Mouse (Mus musculus) liver, embryonic 16.5 days (tissue): ENCODE results near the gene Ndufb6. TPM values are rescaled to one million over a fixed set of nuclear protein-coding genes. Genes with fewer than 3 reads are reported as not detected.

Experiments used
- ATAC-seq: fragments of 200-750 bp; cut with Nextera tagmentation; 2 replicates; pipeline ENCODE4 v1.8.0; 2017; ENCODE audit warnings: low read depth, mild to moderate bottlenecking, moderate number of reproducible peaks, moderate library complexity
- H3K27ac ChIP-seq: fragments of 300-500 bp; sonication (generic); 2 replicates; pipeline ENCODE4 v1.5.1; 2014; ENCODE audit warnings: mild to moderate bottlenecking, low read length
- H3K27me3 ChIP-seq: fragments of 300-500 bp; sonication (generic); 2 replicates; pipeline ENCODE4 v1.6.1; 2014; ENCODE audit warnings: low read depth, low read length, mixed read lengths; ENCODE audit not compliant: control insufficient read depth, insufficient read depth
- H3K36me3 ChIP-seq: fragments of 300-500 bp; sonication (generic); 2 replicates; pipeline ENCODE4 v1.6.1; 2014; ENCODE audit warnings: mild to moderate bottlenecking; ENCODE audit not compliant: control insufficient read depth, insufficient read depth
- H3K4me1 ChIP-seq: fragments of 300-500 bp; sonication (generic); 2 replicates; pipeline ENCODE4 v1.6.1; 2014; ENCODE audit warnings: low read depth, low read length, mixed read lengths; ENCODE audit not compliant: control insufficient read depth
- H3K4me2 ChIP-seq: fragments of 300-500 bp; sonication (generic); 2 replicates; pipeline ENCODE4 v1.6.1; 2014; ENCODE audit warnings: low read depth, low read length, mixed read lengths
- H3K4me3 ChIP-seq: fragments of 300-500 bp; sonication (generic); 2 replicates; pipeline ENCODE4 v1.5.1; 2014; ENCODE audit warnings: low read depth, mild to moderate bottlenecking, low read length
- H3K9ac ChIP-seq: fragments of 300-500 bp; sonication (generic); 2 replicates; pipeline ENCODE4 v1.6.1; 2014; ENCODE audit warnings: low read depth, low read length
- H3K9me3 ChIP-seq: fragments of 300-500 bp; sonication (generic); replicated peaks from 2 replicates; pipeline ENCODE4 v1.6.1; 2016; ENCODE audit warnings: low read length; ENCODE audit not compliant: control insufficient read depth
- WGBS: fragments of 180-500 bp; shearing (Covaris S2); extraction: QIAGEN DNeasy Blood & Tissue Kit; methylation state at CpG from one replicate; pipeline ENCODE4 v1.1.7; 2014; ENCODE audit not compliant: insufficient replicate concordance; 5-methylcytosine and 5-hydroxymethylcytosine counted together
- polyA plus RNA-seq: library from polyadenylated mRNA; unstranded; fragments of >200 nt; fragmentation: Nextera tagmentation; extraction: Ambion mirVana; gene quantifications from 2 replicates; pipeline ENCODE4 v1.2.1, GENCODE M21; 2015

The Ndufb6 gene
- polyA plus RNA-seq, 1 experiment from 2014 or later: 142 TPM

- Histone ChIP-seq H3K4me2 (peak overlapping the region; percentile 91), H3K27ac (peak overlapping the region; percentile 96), H3K4me3 (peak overlapping the region; percentile 86), H3K9ac (peak overlapping the region; percentile 90), H3K36me3 (no peaks in the 10 kb centered on the region; the same call in 1 of the 2 replicates), H3K4me1 (peaks cover 27% of the 10 kb centered on the region), H3K27me3 (no peaks in the 10 kb centered on the region), H3K9me3 (no peaks in the 10 kb centered on the region)
- under 1% methylated on average over 50 of the region's 50 CpGs for WGBS
- ATAC-seq: peak; percentile 68
Observed at GRCm38 (mm10) chr4:40268204-40268813, 10.9 kb downstream of the Ndufb6 start.

GRCm38 (mm10) chr4:40267681-40268080, 11.5 kb downstream of the Ndufb6 start:
- Histone ChIP-seq H3K4me2 (peak overlapping the region; percentile 91), H3K27ac (no peak overlapping the region; the same call in 1 of the 2 replicates), H3K36me3 (peaks cover 2% of the 10 kb centered on the region), H3K4me1 (peaks cover 27% of the 10 kb centered on the region), H3K9me3 (no peaks in the 10 kb centered on the region), H3K9ac (peak overlapping the region; percentile 90), H3K4me3 (peak overlapping the region; percentile 86), H3K27me3 (no peaks in the 10 kb centered on the region)
- WGBS: 58% methylated on average over 7 of the region's 7 CpGs
- ATAC-seq: no peak

GRCm38 (mm10) chr4:40264321-40264720, 14.9 kb downstream of the Ndufb6 start:
- Histone ChIP-seq H3K4me2 (no peak overlapping the region), H3K9ac (no peak overlapping the region), H3K27ac (no peak overlapping the region), H3K4me3 (no peak overlapping the region), H3K4me1 (peaks cover 25% of the 10 kb centered on the region), H3K27me3 (no peaks in the 10 kb centered on the region), H3K36me3 (peaks cover 30% of the 10 kb centered on the region), H3K9me3 (no peaks in the 10 kb centered on the region)
- 67% methylated on average over 1 of the region's 1 CpGs for whole genome bisulfite sequencing
- ATAC-seq: no peak

GRCm38 (mm10) chr4:40254385-40255103, 24.7 kb downstream of the Ndufb6 start:
- Histone ChIP-seq H3K27me3 (no peaks in the 10 kb centered on the region), H3K36me3 (0 out of 2 replicates have a peak, but pooled peaks cover 3% of the 10 kb centered on the region), H3K4me1 (no peaks in the 10 kb centered on the region), H3K9me3 (no peaks in the 10 kb centered on the region), H3K4me3 (no peak overlapping the region), H3K27ac (no peak overlapping the region), H3K4me2 (no peak overlapping the region), H3K9ac (no peak overlapping the region)
- WGBS: 75% methylated on average over 8 of the region's 8 CpGs
- ATAC-seq: no peak

- 72% methylated on average over 2 of the region's 2 CpGs for WGBS
- H3K4me3 ChIP-seq: no peak overlapping the region
- H3K9me3 ChIP-seq: no peaks in the 10 kb centered on the region
- H3K9ac ChIP-seq: no peak overlapping the region
- no peak overlapping the region for H3K4me2 ChIP-seq
- H3K27ac ChIP-seq: no peak overlapping the region
- no peaks in the 10 kb centered on the region for H3K27me3 ChIP-seq
- H3K36me3 ChIP-seq: no peaks in the 10 kb centered on the region
- no peak for ATAC-seq
- H3K4me1 ChIP-seq: no peaks in the 10 kb centered on the region
Observed at GRCm38 (mm10) chr4:40253766-40254165, 25.5 kb downstream of the Ndufb6 start.

- Histone ChIP-seq H3K9ac (no peak overlapping the region), H3K4me2 (no peak overlapping the region), H3K4me1 (no peaks in the 10 kb centered on the region), H3K27me3 (no peaks in the 10 kb centered on the region), H3K36me3 (no peaks in the 10 kb centered on the region), H3K9me3 (no peaks in the 10 kb centered on the region), H3K27ac (no peak overlapping the region), H3K4me3 (no peak overlapping the region)
- 70% methylated on average over 5 of the region's 5 CpGs for WGBS
- no peak for ATAC-seq
Observed at GRCm38 (mm10) chr4:40250984-40251383, 28.2 kb downstream of the Ndufb6 start.

GRCm38 (mm10) chr4:40244035-40244434, 35.2 kb downstream of the Ndufb6 start:
- Histone ChIP-seq H3K4me1 (no peaks in the 10 kb centered on the region; the same call in 1 of the 2 replicates), H3K27ac (no peak overlapping the region), H3K4me3 (no peak overlapping the region), H3K9ac (no peak overlapping the region), H3K36me3 (no peaks in the 10 kb centered on the region), H3K27me3 (no peaks in the 10 kb centered on the region), H3K4me2 (no peak overlapping the region), H3K9me3 (no peaks in the 10 kb centered on the region)
- no peak for ATAC-seq
- 31% methylated on average over 8 of the region's 8 CpGs for WGBS

GRCm38 (mm10) chr4:40243006-40243405, 36.2 kb downstream of the Ndufb6 start:
- Histone ChIP-seq H3K4me1 (peaks cover 6% of the 10 kb centered on the region; the same call in 1 of the 2 replicates), H3K9ac (no peak overlapping the region), H3K27me3 (no peaks in the 10 kb centered on the region), H3K27ac (no peak overlapping the region), H3K4me3 (no peak overlapping the region), H3K4me2 (no peak overlapping the region), H3K36me3 (no peaks in the 10 kb centered on the region), H3K9me3 (no peaks in the 10 kb centered on the region)
- WGBS: 69% methylated on average over 4 of the region's 4 CpGs
- ATAC-seq: no peak

- Histone ChIP-seq H3K4me2 (no peak overlapping the region), H3K27ac (no peak overlapping the region), H3K4me3 (no peak overlapping the region), H3K27me3 (no peaks in the 10 kb centered on the region), H3K36me3 (no peaks in the 10 kb centered on the region), H3K4me1 (peaks cover 6% of the 10 kb centered on the region; the same call in 1 of the 2 replicates), H3K9me3 (no peaks in the 10 kb centered on the region), H3K9ac (no peak overlapping the region)
- no peak for ATAC-seq
- WGBS: 47% methylated on average over 6 of the region's 6 CpGs
Observed at GRCm38 (mm10) chr4:40241928-40242327, 37.3 kb downstream of the Ndufb6 start.
